Mouse (Mus musculus) ES-Bruce4 (cell line): ENCODE results near the gene Kif21b. TPM values are rescaled to one million over a fixed set of nuclear protein-coding genes. Genes with fewer than 3 reads are reported as not detected.

Experiments used
- H3K27ac ChIP-seq: 2 replicates; pipeline ENCODE4 v1.5.1; 2012; ENCODE audit warnings: low read length, inconsistent platforms; ENCODE audit not compliant: insufficient read depth
- H3K27me3 ChIP-seq: 2 replicates; pipeline ENCODE4 v1.6.1; 2012; ENCODE audit warnings: mild to moderate bottlenecking, low read length, inconsistent platforms; ENCODE audit not compliant: control insufficient read depth, poor library complexity, insufficient read depth, severe bottlenecking
- H3K36me3 ChIP-seq: 2 replicates; pipeline ENCODE4 v1.6.1; 2012; ENCODE audit warnings: inconsistent platforms, mild to moderate bottlenecking, low read length, moderate library complexity; ENCODE audit not compliant: control insufficient read depth, poor library complexity, insufficient read depth, severe bottlenecking
- H3K4me1 ChIP-seq: one replicate; pipeline ENCODE4 v1.8.1; 2011; ENCODE audit warnings: low read length; ENCODE audit not compliant: control insufficient read depth, insufficient read depth
- H3K4me3 ChIP-seq: 2 replicates; pipeline ENCODE4 v1.5.1; 2011; ENCODE audit warnings: low read depth, mild to moderate bottlenecking, low read length
- H3K9ac ChIP-seq: 2 replicates; pipeline ENCODE4 v1.6.1; 2012; ENCODE audit warnings: low read depth, mild to moderate bottlenecking, inconsistent platforms; ENCODE audit not compliant: poor library complexity, severe bottlenecking
- H3K9me3 ChIP-seq: replicated peaks from 2 replicates; pipeline ENCODE4 v1.6.1; 2012; ENCODE audit warnings: mild to moderate bottlenecking, low read length, inconsistent platforms; ENCODE audit not compliant: control insufficient read depth, poor library complexity, insufficient read depth, severe bottlenecking
- CTCF ChIP-seq: IDR thresholded peaks from one replicate; pipeline ENCODE4 v1.8.1; 2011; ENCODE audit warnings: low read depth, low read length
- EP300 ChIP-seq: IDR thresholded peaks from 2 replicates; pipeline ENCODE4 v1.6.1; 2011; ENCODE audit warnings: low read depth, low read length; ENCODE audit not compliant: insufficient read depth
- POLR2A ChIP-seq: IDR thresholded peaks from one replicate; pipeline ENCODE4 v1.8.1; 2011; ENCODE audit warnings: low read length; ENCODE audit not compliant: insufficient read depth
- polyA plus RNA-seq: library from polyadenylated mRNA; stranded (reverse); fragments of >200 nt; gene quantifications from 2 replicates; pipeline ENCODE4 v1.2.4, GENCODE M21; 2011; ENCODE audit warnings: low read depth; ENCODE audit not compliant: missing spikeins, insufficient read depth, insufficient read length

Kif21b gene
- polyA plus RNA-seq, 1 experiment, result 16.0 TPM

DNA sequence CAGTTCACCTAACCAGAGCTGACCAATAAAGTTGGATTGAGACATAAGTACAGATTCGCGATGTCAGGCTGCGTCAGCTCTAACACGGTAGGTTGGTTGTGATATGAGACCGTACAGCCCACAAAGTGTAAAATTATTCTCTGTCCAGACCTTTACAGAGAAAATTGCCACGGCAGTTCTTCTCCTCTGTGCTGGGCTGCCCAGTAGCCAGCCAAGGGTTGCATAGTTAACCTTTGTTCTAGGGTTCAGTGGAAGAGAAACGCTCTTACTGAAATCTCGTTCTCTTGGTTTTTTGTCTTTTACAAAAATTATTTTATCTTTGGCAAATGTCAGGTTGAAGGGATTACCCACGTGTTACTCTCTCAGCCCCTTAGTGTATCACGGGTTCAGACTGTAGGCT, 91.2 kb downstream of the Kif21b start:
- Histone ChIP-seq H3K27ac (no peak overlapping the region), H3K27me3 (no peaks in the 10 kb centered on the region), H3K9ac (no peak overlapping the region), H3K9me3 (no peaks in the 10 kb centered on the region), H3K36me3 (0 out of 2 replicates have a peak, but pooled peaks cover 8% of the 10 kb centered on the region), H3K4me3 (no peak overlapping the region), H3K4me1 (peaks cover 9% of the 10 kb centered on the region)
- TF ChIP-seq POLR2A (no peak), EP300 (no peak), CTCF (no peak)

DNA sequence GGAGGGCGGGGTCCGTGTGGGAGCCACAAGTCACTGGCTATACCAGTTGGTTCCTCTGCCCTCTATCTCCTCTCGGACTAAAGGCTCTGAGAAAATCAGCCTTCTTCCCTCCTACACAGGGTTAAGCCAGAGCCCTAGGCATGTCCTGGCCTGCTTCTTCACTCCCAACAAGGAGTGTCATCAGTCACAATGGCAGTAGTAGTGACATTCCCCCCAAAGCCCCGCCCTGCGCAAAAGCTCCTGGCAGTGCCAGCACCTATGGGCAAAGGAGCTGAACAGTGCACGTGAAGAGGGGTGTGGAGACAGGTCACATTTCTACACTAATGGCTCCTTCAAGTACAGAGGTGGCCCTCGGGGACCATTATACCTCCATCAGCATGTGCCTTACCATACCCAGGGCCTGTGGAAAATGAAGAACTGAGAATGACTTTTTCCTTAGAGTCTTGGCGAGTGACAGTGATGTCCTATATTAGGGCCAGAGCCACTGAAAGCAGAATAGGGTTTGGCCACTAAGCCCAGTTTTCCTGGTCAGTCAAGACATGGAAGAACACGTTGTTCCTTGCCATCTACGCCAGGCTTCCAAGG, 92.7 kb downstream of the Kif21b start:
- no peak overlapping the region for H3K27ac ChIP-seq
- H3K9me3 ChIP-seq, result no peaks in the 10 kb centered on the region
- H3K4me3 ChIP-seq, result no peak overlapping the region
- H3K9ac ChIP-seq, result no peak overlapping the region
- no peaks in the 10 kb centered on the region for H3K27me3 ChIP-seq
- peaks cover 20% of the 10 kb centered on the region for H3K4me1 ChIP-seq
- TF ChIP-seq CTCF, result no peak
- TF ChIP-seq EP300, result no peak
- TF ChIP-seq POLR2A, result no peak
- H3K36me3 ChIP-seq, result 0 out of 2 replicates have a peak, but pooled peaks cover 3% of the 10 kb centered on the region

- peaks cover 25% of the 10 kb centered on the region for H3K4me1 ChIP-seq
- no peaks in the 10 kb centered on the region for H3K9me3 ChIP-seq
- H3K4me3 ChIP-seq, result no peak overlapping the region
- no peak overlapping the region for H3K9ac ChIP-seq
- TF ChIP-seq POLR2A (no peak), EP300 (no peak), CTCF (no peak)
- H3K36me3 ChIP-seq, result no peaks in the 10 kb centered on the region
- H3K27me3 ChIP-seq, result no peaks in the 10 kb centered on the region
- no peak overlapping the region for H3K27ac ChIP-seq
Observed at GRCm38 (mm10) chr1:136225846-136226245, 94.7 kb downstream of the Kif21b start.

DNA sequence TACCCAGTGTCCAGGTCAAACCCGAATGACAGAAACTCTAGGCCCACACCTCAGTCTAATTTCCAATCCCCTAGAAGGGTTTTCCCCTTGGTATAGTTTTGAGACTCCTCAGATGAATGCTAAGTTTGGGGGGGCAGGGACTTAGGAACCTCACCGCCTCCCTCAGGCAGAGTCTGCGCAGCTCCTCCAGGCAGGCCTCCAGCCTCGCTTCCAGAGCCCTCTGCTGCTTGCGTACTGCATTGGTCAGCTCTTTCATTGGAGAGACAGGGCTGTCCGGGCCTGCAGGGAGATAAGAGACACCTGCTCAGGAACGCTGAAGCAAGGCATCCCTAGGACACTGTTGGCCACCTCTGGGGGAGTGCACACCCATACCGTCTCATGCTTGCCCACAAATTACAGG, 95.4 kb downstream of the Kif21b start:
- peaks cover 24% of the 10 kb centered on the region for H3K4me1 ChIP-seq
- no peaks in the 10 kb centered on the region for H3K9me3 ChIP-seq
- no peak overlapping the region for H3K9ac ChIP-seq
- H3K27ac ChIP-seq, result no peak overlapping the region
- no peaks in the 10 kb centered on the region for H3K27me3 ChIP-seq
- no peak overlapping the region for H3K4me3 ChIP-seq
- TF ChIP-seq POLR2A (no peak), EP300 (no peak), CTCF (no peak)
- H3K36me3 ChIP-seq, result no peaks in the 10 kb centered on the region

Other genes with a start within 250 kb of the Kif21b start
- gene Pkp1, start 212.2 kb upstream of the Kif21b start, polyA plus RNA-seq, result not detected in 2 replicates
- not detected in 2 replicates for gene Igfn1, start 125.0 kb upstream of the Kif21b start, polyA plus RNA-seq
- gene Tmem9, start 123.2 kb upstream of the Kif21b start, polyA plus RNA-seq, result 61.1 and 62.1 TPM in 2 replicates
- not detected in 2 replicates for gene Ascl5, start 80.6 kb upstream of the Kif21b start, polyA plus RNA-seq
- 1.0 and 1.2 TPM in 2 replicates for gene Cacna1s, start 78.6 kb upstream of the Kif21b start, polyA plus RNA-seq
- gene Mroh3, start 81.4 kb downstream of the Kif21b start, polyA plus RNA-seq, result 0.99 and 1.3 TPM in 2 replicates
- gene Inava, start 102.9 kb downstream of the Kif21b start, polyA plus RNA-seq, result 28.0 and 30.7 TPM in 2 replicates
- gene Gpr25, start 129.5 kb downstream of the Kif21b start, polyA plus RNA-seq, result not detected in 2 replicates
- 34.5 and 37.0 TPM in 2 replicates for gene Camsap2, start 214.7 kb downstream of the Kif21b start, polyA plus RNA-seq